Mouse (Mus musculus): ENCODE measurements at regions not wholly inside any gene's neighbourhood (a gene's known extent, or its start where the extent isn't known, plus 50 kb on each side); places are given as distances from the start of the nearest gene placed in this dataset.

- no peak overlapping the region for H3K9ac ChIP-seq (ENCODE audit: low read depth, low read length)
- H3K4me2 ChIP-seq, result no peak overlapping the region
- ATAC-seq (replicated peaks; ENCODE audit: low FRiP score), result no peak
- H3K27ac ChIP-seq (ENCODE audit: low read depth, low read length), result no peak overlapping the region
- no peak overlapping the region for H3K4me3 ChIP-seq (ENCODE audit: low read depth, low read length)
- H3K36me3 ChIP-seq (ENCODE audit: control insufficient read depth, insufficient read depth, low read length), result no peaks in the 10 kb centered on the region
- peak; percentile 29 for DNase-seq (ENCODE audit: low spot score)
- no peaks in the 10 kb centered on the region for H3K9me3 ChIP-seq (ENCODE audit: control insufficient read depth, low read length)
- no peaks in the 10 kb centered on the region for H3K27me3 ChIP-seq (replicated peaks; ENCODE audit: control insufficient read depth, insufficient read depth, low read length)
- peaks cover 3% of the 10 kb centered on the region; the same call in 1 of the 2 replicates for H3K4me1 ChIP-seq (replicated peaks; ENCODE audit: control insufficient read depth, insufficient read depth, low read length)
- WGBS, result 50% methylated on average over 19 of the region's 19 CpGs
Observed at GRCm38 (mm10) chr1:35822376-35823202, 245.6 kb upstream of the Hs6st1 start.

DNA sequence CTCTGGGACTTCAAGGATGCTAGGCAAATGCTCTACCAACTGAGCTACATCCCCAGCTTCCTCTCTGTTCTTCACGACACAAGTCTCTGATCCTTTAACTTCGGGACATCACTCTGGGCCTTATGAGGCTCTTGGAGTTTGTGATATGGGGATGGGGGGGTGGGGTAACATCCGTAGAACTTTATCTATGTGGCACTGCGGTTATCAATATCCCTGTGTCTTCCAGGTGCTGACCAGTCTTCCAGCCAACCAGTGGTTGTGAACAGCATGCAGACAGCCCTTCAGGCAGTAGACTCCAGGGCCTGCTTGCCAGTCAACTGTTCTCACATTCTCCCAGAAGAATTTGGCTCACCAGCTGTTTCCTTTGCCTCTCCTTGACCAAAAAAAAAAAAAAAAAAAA, 244.7 kb upstream of the Hs6st1 start:
- H3K36me3 ChIP-seq (ENCODE audit: control insufficient read depth, insufficient read depth, low read length), result no peaks in the 10 kb centered on the region
- no peaks in the 10 kb centered on the region for H3K27me3 ChIP-seq (replicated peaks; ENCODE audit: control insufficient read depth, insufficient read depth, low read length)
- peaks cover 3% of the 10 kb centered on the region; the same call in 1 of the 2 replicates for H3K4me1 ChIP-seq (replicated peaks; ENCODE audit: control insufficient read depth, insufficient read depth, low read length)
- H3K9ac ChIP-seq (ENCODE audit: low read depth, low read length), result no peak overlapping the region
- H3K4me3 ChIP-seq (ENCODE audit: low read depth, low read length), result no peak overlapping the region
- WGBS, result 69% methylated on average over 4 of the region's 4 CpGs
- H3K27ac ChIP-seq (ENCODE audit: low read depth, low read length), result no peak overlapping the region
- no peak overlapping the region for H3K4me2 ChIP-seq
- DNase-seq (ENCODE audit: low spot score) (peak; percentile 25), ATAC-seq (replicated peaks; ENCODE audit: low FRiP score) (no peak)
- H3K9me3 ChIP-seq (ENCODE audit: control insufficient read depth, low read length), result no peaks in the 10 kb centered on the region

DNA sequence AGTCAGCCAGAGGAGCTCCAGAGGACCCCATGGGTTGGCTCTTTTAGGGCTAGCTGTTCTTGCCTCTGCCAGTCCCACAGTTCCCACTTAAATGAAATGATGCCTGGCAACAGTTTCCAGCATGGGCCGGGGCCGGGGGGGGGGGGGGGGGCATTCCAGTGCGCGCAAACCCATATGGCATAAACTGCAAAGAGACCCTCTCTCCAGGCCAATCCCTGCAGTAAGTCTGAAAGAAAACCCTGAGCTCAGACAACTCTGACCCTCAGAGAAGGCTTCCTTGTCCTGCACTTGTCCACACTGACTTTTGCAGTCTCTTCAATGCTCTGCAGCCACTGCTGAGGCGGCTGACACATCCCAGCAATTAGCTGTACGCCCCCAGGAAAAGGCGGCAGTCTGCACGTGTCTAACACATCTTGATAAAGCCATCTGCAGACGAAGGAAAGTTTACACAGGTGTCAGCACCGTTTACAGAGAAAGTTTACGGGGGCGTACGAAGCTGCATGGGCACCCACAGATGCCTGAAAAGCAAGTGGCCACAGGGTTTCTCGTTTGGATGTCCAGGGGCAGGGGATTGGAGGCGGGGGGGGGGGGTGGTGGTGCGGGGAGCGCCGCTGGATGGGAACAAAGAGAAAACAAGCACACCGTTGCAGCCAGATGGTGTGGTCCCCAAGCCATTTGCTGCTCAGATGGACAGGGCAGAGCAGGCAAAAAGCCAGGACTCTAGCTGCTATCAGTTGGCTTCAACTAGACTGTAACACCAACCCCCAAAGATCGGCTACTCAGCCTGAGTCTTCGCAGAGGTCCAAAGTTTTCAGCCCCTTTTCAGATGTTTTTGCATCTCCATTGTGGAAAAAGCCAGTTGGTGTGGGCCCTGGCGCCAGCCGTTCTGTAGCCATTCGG, 244.0 kb upstream of the Hs6st1 start:
- no peaks in the 10 kb centered on the region for H3K9me3 ChIP-seq (ENCODE audit: control insufficient read depth, low read length)
- H3K27ac ChIP-seq (ENCODE audit: low read depth, low read length), result no peak overlapping the region
- no peak for ATAC-seq (replicated peaks; ENCODE audit: low FRiP score)
- H3K4me2 ChIP-seq, result no peak overlapping the region
- peaks cover 3% of the 10 kb centered on the region; the same call in 1 of the 2 replicates for H3K4me1 ChIP-seq (replicated peaks; ENCODE audit: control insufficient read depth, insufficient read depth, low read length)
- H3K36me3 ChIP-seq (ENCODE audit: control insufficient read depth, insufficient read depth, low read length), result no peaks in the 10 kb centered on the region
- H3K9ac ChIP-seq (ENCODE audit: low read depth, low read length), result no peak overlapping the region
- no peaks in the 10 kb centered on the region for H3K27me3 ChIP-seq (replicated peaks; ENCODE audit: control insufficient read depth, insufficient read depth, low read length)
- 55% methylated on average over 23 of the region's 24 CpGs for WGBS
- H3K4me3 ChIP-seq (ENCODE audit: low read depth, low read length), result no peak overlapping the region
- DNase-seq (ENCODE audit: low spot score), result peak; percentile 30

DNA sequence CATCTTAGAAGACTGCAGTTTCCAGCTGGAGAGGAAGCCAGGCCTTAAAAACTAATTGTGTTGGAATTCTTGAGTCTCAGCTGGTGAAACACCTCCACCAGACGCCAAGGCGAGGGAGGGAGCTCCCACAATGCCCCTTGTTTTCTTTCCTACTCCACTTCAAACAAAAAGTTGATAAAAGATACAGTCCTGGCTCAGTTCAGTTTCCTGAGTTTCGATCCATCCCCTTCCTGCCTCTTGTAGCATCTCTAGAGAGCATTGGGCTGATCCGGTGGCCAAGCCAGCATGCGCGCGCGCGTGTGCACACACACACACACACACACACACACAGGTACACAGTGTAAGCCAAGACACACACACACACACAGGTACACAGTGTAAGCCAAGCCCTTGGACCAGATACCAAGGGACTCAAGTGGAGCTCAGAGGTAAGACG, 242.7 kb upstream of the Hs6st1 start:
- Histone ChIP-seq H3K27ac (ENCODE audit: low read depth, low read length) (no peak overlapping the region), H3K36me3 (ENCODE audit: control insufficient read depth, insufficient read depth, low read length) (no peaks in the 10 kb centered on the region), H3K9ac (ENCODE audit: low read depth, low read length) (no peak overlapping the region), H3K4me2 (no peak overlapping the region), H3K9me3 (ENCODE audit: control insufficient read depth, low read length) (no peaks in the 10 kb centered on the region), H3K27me3 (replicated peaks; ENCODE audit: control insufficient read depth, insufficient read depth, low read length) (no peaks in the 10 kb centered on the region), H3K4me1 (replicated peaks; ENCODE audit: control insufficient read depth, insufficient read depth, low read length) (peaks cover 3% of the 10 kb centered on the region; the same call in 1 of the 2 replicates), H3K4me3 (ENCODE audit: low read depth, low read length) (no peak overlapping the region)
- no peak for ATAC-seq (replicated peaks; ENCODE audit: low FRiP score)
- DNase-seq (ENCODE audit: low spot score), result no peak
- 75% methylated on average over 10 of the region's 10 CpGs for WGBS

DNA sequence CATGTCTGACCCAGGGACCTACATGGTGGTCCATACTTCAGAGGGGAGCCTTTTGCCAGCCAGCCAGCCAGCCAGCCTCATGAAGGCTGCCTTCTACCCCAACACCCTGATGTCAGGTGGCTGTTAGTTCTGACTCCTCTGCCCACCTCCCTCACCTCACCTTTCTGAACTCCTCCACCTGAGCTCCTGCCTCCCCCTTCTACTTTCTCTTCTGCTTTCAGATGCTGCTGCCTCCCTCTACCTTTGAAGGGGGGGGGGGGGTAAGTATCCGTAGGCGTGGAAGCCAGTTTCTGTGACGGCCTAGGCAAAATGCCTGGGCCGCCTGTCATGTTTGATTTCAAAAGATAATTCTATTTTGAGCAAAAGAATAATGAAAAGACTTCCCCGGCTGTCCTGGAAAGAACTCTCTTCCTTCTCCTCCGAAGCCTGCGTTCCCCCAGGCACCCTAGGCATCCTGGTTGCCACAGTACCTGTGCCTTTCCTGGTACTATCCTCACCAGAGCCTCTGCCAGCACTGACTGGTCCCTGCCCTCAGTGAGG, 241.6 kb upstream of the Hs6st1 start:
- Histone ChIP-seq H3K4me2 (no peak overlapping the region), H3K4me1 (replicated peaks; ENCODE audit: control insufficient read depth, insufficient read depth, low read length) (peaks cover 3% of the 10 kb centered on the region; the same call in 1 of the 2 replicates), H3K27me3 (replicated peaks; ENCODE audit: control insufficient read depth, insufficient read depth, low read length) (no peaks in the 10 kb centered on the region), H3K9ac (ENCODE audit: low read depth, low read length) (no peak overlapping the region), H3K4me3 (ENCODE audit: low read depth, low read length) (no peak overlapping the region), H3K9me3 (ENCODE audit: control insufficient read depth, low read length) (no peaks in the 10 kb centered on the region), H3K36me3 (ENCODE audit: control insufficient read depth, insufficient read depth, low read length) (no peaks in the 10 kb centered on the region), H3K27ac (ENCODE audit: low read depth, low read length) (no peak overlapping the region)
- 80% methylated on average over 7 of the region's 7 CpGs for WGBS
- no peak for DNase-seq (ENCODE audit: low spot score)
- ATAC-seq (replicated peaks; ENCODE audit: low FRiP score), result no peak

DNA sequence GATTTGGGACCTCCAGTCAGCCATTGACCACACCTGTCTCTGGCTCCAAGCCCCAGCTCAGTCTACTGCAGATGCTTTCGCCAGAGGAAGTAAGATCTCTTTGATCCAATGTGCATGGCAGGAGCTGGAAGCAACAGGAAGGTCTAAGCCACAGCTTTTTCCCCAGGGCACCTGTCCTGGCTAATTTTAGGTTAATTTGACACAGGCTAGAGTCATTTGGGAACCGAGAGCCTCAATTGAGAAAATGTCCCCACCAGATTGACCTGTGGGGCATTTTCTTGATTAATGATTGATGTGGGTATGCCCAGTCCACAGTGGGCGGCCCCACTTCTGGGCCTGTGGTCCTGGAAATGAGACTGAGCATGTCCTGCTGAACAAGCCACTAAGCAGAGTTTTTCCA, 240.7 kb upstream of the Hs6st1 start:
- no peaks in the 10 kb centered on the region for H3K27me3 ChIP-seq (replicated peaks; ENCODE audit: control insufficient read depth, insufficient read depth, low read length)
- ATAC-seq (replicated peaks; ENCODE audit: low FRiP score), result no peak

GRCm38 (mm10) chr1:35834180-35834579, 234.0 kb upstream of the Hs6st1 start:
- Histone ChIP-seq H3K9me3 (ENCODE audit: control insufficient read depth, low read length) (no peaks in the 10 kb centered on the region), H3K36me3 (ENCODE audit: control insufficient read depth, insufficient read depth, low read length) (no peaks in the 10 kb centered on the region), H3K27me3 (replicated peaks; ENCODE audit: control insufficient read depth, insufficient read depth, low read length) (no peaks in the 10 kb centered on the region), H3K4me3 (ENCODE audit: low read depth, low read length) (no peak overlapping the region), H3K27ac (ENCODE audit: low read depth, low read length) (no peak overlapping the region), H3K4me1 (replicated peaks; ENCODE audit: control insufficient read depth, insufficient read depth, low read length) (no peaks in the 10 kb centered on the region), H3K4me2 (no peak overlapping the region), H3K9ac (ENCODE audit: low read depth, low read length) (no peak overlapping the region)
- DNase-seq (ENCODE audit: low spot score), result no peak
- no peak for ATAC-seq (replicated peaks; ENCODE audit: low FRiP score)
- 82% methylated on average over 7 of the region's 7 CpGs for WGBS

More for the DNA sequence above, 240.7 kb upstream of the Hs6st1 start:
- H3K4me1 ChIP-seq (replicated peaks; ENCODE audit: control insufficient read depth, insufficient read depth, low read length), result peaks cover 3% of the 10 kb centered on the region; the same call in 1 of the 2 replicates
- H3K9ac ChIP-seq (ENCODE audit: low read depth, low read length), result no peak overlapping the region
- no peak for DNase-seq (ENCODE audit: low spot score)
- no peak overlapping the region for H3K4me3 ChIP-seq (ENCODE audit: low read depth, low read length)
- H3K27ac ChIP-seq (ENCODE audit: low read depth, low read length), result no peak overlapping the region
- no peak overlapping the region for H3K4me2 ChIP-seq
- no peaks in the 10 kb centered on the region for H3K36me3 ChIP-seq (ENCODE audit: control insufficient read depth, insufficient read depth, low read length)
- 71% methylated on average over 3 of the region's 3 CpGs for WGBS
- no peaks in the 10 kb centered on the region for H3K9me3 ChIP-seq (ENCODE audit: control insufficient read depth, low read length)

DNA sequence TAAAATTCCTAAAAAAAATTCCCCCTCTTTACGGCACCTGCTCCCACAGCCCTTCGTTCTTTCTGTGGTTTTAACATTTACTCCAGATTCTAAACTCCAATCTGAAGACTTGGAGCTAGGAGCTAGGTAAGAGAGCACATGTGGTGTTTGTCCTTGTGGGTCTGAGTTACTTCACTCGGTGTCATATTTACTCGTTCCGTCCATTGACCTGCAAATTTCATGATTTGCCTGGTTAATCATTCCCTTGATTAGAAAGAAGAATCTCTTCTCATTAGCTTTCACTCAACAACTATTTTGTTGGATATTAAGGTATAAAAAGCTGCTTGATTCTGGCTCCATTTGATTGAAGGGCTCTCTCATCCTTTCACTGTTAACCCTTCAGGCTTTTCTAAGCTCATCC, 231.6 kb upstream of the Hs6st1 start:
- Histone ChIP-seq H3K4me3 (ENCODE audit: low read depth, low read length) (no peak overlapping the region), H3K27me3 (replicated peaks; ENCODE audit: control insufficient read depth, insufficient read depth, low read length) (no peaks in the 10 kb centered on the region), H3K9ac (ENCODE audit: low read depth, low read length) (no peak overlapping the region), H3K36me3 (ENCODE audit: control insufficient read depth, insufficient read depth, low read length) (no peaks in the 10 kb centered on the region), H3K4me1 (replicated peaks; ENCODE audit: control insufficient read depth, insufficient read depth, low read length) (no peaks in the 10 kb centered on the region), H3K27ac (ENCODE audit: low read depth, low read length) (no peak overlapping the region), H3K4me2 (no peak overlapping the region), H3K9me3 (ENCODE audit: control insufficient read depth, low read length) (no peaks in the 10 kb centered on the region)
- DNase-seq (ENCODE audit: low spot score), result no peak
- no peak for ATAC-seq (replicated peaks; ENCODE audit: low FRiP score)
- 73% methylated on average over 5 of the region's 5 CpGs for WGBS
